Mouse (Mus musculus): ENCODE measurements around the gene Pdzd9. TPM values are rescaled to one million over a fixed set of nuclear protein-coding genes. Genes with fewer than 3 reads are reported as not detected.

Gene Pdzd9
- polyA plus RNA-seq, 2 experiments = 0.14 to 0.44 TPM

DNA sequence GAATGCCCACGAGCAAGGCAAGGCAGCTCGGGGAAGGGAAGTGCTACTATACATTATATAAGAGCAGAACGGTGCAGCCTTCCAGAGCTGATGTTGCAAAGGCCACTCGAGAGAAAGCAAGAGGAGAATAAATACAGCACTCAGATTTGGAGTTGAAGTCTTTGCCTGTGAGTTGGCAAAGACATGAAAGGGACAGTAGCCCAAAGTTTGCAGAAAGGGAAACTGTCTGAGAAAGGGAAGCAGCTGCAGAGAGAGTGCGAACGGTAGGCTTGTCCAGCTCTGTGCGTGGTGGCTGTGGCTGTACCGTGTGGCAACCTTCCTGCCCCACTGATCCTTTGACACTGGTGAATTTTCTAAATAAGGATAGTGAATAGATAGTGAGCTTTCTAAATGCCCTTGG lies 8.9 kb upstream of the Pdzd9 start:
- Histone ChIP-seq H3K4me3 (replicated peaks; ENCODE audit: low read length) (peak overlapping the region; percentile 86), H3K4me1 (ENCODE audit: control insufficient read depth, insufficient read depth, low read length) (peaks cover 15% of the 10 kb centered on the region), H3K36me3 (ENCODE audit: control insufficient read depth, insufficient read depth, low read length) (no peaks in the 10 kb centered on the region), H3K27me3 (ENCODE audit: control insufficient read depth, insufficient read depth, low read length) (no peaks in the 10 kb centered on the region), H3K9ac (ENCODE audit: low read depth, low read length, severe bottlenecking) (peak overlapping the region; percentile 92; the same call in 1 of the 2 replicates), H3K4me2 (replicated peaks; ENCODE audit: low read depth, low read length, severe bottlenecking) (peak overlapping the region; percentile 86), H3K9me3 (ENCODE audit: control insufficient read depth, low read length) (no peaks in the 10 kb centered on the region), H3K27ac (replicated peaks; ENCODE audit: low read depth, low read length) (no peak overlapping the region)
- ATAC-seq (ENCODE audit: low FRiP score, low read depth) (no peak), DNase-seq (ENCODE audit: low spot score) (no peak)
- 57% methylated on average over 8 of the region's 8 CpGs for WGBS
- TF ChIP-seq POLR2A (IDR thresholded peaks at IDR 0.05; ENCODE audit: borderline replicate concordance, extremely low read depth, insufficient read depth, insufficient read length) = no peak

DNA sequence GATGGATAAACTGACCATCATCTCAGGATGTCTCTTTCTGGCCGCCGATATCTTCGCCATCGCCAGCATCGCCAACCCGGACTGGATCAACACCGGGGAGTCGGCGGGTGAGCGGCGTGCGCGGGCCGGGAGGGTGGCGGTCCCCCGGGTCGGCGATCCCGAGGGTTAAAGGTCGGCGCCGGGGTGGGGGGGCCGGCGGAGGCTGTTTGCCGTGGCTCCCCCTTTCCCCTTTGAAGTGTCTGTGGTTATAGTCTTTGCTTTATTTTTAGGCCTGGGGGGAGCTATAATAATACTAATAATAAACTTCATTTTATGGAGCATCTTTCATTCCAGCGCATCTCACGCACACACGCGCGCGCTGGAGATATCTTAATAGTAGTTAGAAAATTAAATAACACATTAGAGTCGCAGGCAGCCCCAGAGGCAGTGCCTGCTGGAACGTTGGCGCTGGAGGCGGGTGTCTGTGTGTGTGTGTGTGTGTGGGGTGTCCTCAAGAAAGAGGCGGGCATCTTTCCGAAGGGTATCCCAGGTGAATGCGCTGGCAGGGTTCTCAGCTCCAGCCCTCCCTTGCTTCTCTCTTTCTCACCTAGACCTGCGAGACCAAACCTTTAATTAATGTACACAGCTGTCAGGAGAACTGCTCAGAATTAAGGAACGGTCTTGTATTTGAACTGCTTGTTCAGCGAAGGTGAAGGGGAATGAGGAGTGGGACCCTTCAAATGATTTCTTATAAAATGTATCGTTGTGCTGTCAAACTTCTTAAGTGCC lies 7.8 kb upstream of the Pdzd9 start:
- Histone ChIP-seq H3K27me3 (ENCODE audit: control insufficient read depth, insufficient read depth, low read length) (no peaks in the 10 kb centered on the region), H3K9me3 (ENCODE audit: control insufficient read depth, low read length) (no peaks in the 10 kb centered on the region), H3K4me3 (replicated peaks; ENCODE audit: low read length) (peak overlapping the region; percentile 86), H3K4me1 (ENCODE audit: control insufficient read depth, insufficient read depth, low read length) (peaks cover 15% of the 10 kb centered on the region), H3K27ac (replicated peaks; ENCODE audit: low read depth, low read length) (peak overlapping the region; percentile 58; the same call in 1 of the 2 replicates), H3K4me2 (replicated peaks; ENCODE audit: low read depth, low read length, severe bottlenecking) (peak overlapping the region; percentile 86), H3K36me3 (ENCODE audit: control insufficient read depth, insufficient read depth, low read length) (no peaks in the 10 kb centered on the region), H3K9ac (ENCODE audit: low read depth, low read length, severe bottlenecking) (peak overlapping the region; percentile 92)
- DNase-seq (ENCODE audit: low spot score) (peak; percentile 6), ATAC-seq (ENCODE audit: low FRiP score, low read depth) (peak; percentile 73)
- TF ChIP-seq POLR2A (IDR thresholded peaks at IDR 0.05; ENCODE audit: borderline replicate concordance, extremely low read depth, insufficient read depth, insufficient read length) = no peak
- WGBS = 1% methylated on average over 42 of the region's 42 CpGs

DNA sequence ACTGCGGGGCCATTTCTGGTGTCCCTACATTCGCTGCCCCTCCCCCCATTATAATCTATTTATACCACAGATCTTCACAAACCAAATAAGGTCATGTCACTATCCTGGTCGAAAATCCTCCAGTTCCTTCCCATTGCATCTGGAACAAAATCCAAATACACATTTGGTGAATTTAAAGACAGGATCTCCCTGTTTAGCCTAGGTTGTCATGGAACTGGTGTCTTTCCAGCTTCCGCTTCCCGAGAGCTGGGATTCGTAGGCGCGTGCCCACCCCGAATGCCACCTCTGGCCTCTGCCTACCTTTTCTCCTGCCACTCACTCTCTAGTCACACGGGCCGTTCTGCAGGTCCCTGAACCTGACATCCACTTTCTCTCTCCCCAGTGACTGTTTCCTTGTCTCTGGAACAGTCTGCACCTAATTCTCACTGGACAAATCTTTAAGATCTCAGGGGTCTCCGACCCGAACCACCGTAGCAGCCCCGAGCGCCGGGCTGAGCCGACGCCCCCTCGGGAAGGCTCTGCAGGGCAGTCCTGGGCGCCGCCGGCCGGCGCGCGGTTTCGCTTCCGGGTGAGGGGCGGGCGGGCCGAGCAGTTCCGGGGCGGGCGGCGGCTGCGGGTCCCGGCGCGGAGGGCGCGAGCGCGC lies 7.0 kb upstream of the Pdzd9 start, which contains the start of gene Mosmo:
TSS of gene Mosmo (plus strand) at position 618 of the 643 bp plus-strand sequence.
- H3K27ac ChIP-seq (replicated peaks; ENCODE audit: low read depth, low read length) = peak within 1 kb of the TSS; percentile 58; the same call in 1 of the 2 replicates
- peak within 1 kb of the TSS; percentile 92 for H3K9ac ChIP-seq (ENCODE audit: low read depth, low read length, severe bottlenecking)
- H3K27me3 ChIP-seq (ENCODE audit: control insufficient read depth, insufficient read depth, low read length) = no peaks in the 10 kb centered on the region
- peak; percentile 42 for DNase-seq (ENCODE audit: low spot score)
- 1% methylated on average over 37 of the region's 44 CpGs for WGBS
- peaks cover 15% of the 10 kb centered on the region for H3K4me1 ChIP-seq (ENCODE audit: control insufficient read depth, insufficient read depth, low read length)
- TF ChIP-seq POLR2A (IDR thresholded peaks at IDR 0.05; ENCODE audit: borderline replicate concordance, extremely low read depth, insufficient read depth, insufficient read length) = 0 out of 2 replicates have a peak, but pooled peaks have one; percentile 56
- no peaks in the 10 kb centered on the region for H3K9me3 ChIP-seq (ENCODE audit: control insufficient read depth, low read length)
- peak; percentile 92 for ATAC-seq (ENCODE audit: low FRiP score, low read depth)
- peak within 1 kb of the TSS; percentile 86 for H3K4me3 ChIP-seq (replicated peaks; ENCODE audit: low read length)
- peak within 1 kb of the TSS; percentile 86 for H3K4me2 ChIP-seq (replicated peaks; ENCODE audit: low read depth, low read length, severe bottlenecking)
- H3K36me3 ChIP-seq (ENCODE audit: control insufficient read depth, insufficient read depth, low read length) = no peaks in the 10 kb centered on the region

DNA sequence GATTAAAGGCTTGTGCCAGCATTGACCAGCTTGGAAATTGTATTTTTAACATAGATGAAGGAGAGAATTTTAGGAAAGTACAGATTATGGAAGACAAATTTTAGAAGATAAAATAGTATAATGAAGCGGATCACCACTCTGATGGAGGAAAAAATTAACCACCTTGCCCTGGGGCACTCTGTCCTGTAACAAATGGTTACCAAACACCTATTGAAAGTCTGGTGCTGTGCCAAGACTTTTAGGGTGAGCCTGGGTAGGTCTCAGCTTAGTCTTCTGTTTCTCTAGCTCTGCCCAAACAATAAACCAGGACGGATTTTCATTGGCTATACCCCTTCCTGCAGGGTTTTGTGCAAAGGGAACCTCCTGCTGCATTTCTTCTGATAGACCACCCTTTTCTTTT lies 1.1 kb upstream of the Pdzd9 start:
- Histone ChIP-seq H3K4me1 (ENCODE audit: control insufficient read depth, insufficient read depth, low read length) (no peaks in the 10 kb centered on the region), H3K27ac (replicated peaks; ENCODE audit: low read depth, low read length) (no peak overlapping the region), H3K4me3 (replicated peaks; ENCODE audit: low read length) (no peak overlapping the region), H3K27me3 (ENCODE audit: control insufficient read depth, insufficient read depth, low read length) (no peaks in the 10 kb centered on the region), H3K36me3 (ENCODE audit: control insufficient read depth, insufficient read depth, low read length) (no peaks in the 10 kb centered on the region), H3K9ac (ENCODE audit: low read depth, low read length, severe bottlenecking) (no peak overlapping the region), H3K9me3 (ENCODE audit: control insufficient read depth, low read length) (no peaks in the 10 kb centered on the region), H3K4me2 (replicated peaks; ENCODE audit: low read depth, low read length, severe bottlenecking) (no peak overlapping the region)
- no peak for DNase-seq (ENCODE audit: low spot score)
- no peak for ATAC-seq (ENCODE audit: low FRiP score, low read depth)
- WGBS = 61% methylated on average over 2 of the region's 2 CpGs
- TF ChIP-seq POLR2A (IDR thresholded peaks at IDR 0.05; ENCODE audit: borderline replicate concordance, extremely low read depth, insufficient read depth, insufficient read length) = no peak

DNA sequence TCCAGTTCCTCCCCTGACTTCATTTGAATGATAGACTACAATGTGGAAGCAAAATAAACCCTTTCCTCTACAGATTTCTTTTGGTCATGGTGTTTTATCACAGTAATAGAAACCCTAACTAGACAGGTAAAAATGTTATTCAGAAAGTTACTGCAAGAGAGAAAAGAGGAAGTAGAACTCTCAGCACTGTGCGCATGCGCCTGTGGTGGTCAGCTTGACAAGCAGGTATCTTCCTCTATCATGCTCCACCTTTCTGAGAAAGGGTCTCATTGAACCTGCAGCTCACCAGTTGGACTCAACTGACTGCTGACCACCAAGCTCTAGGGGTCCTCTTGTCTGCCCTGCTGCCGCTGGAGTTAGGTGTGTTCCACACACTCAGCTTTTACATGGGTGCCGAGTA lies 8.1 kb downstream of the Pdzd9 start:
- Histone ChIP-seq H3K4me2 (replicated peaks; ENCODE audit: low read depth, low read length, severe bottlenecking) (no peak overlapping the region), H3K4me3 (replicated peaks; ENCODE audit: low read length) (no peak overlapping the region), H3K9me3 (ENCODE audit: control insufficient read depth, low read length) (no peaks in the 10 kb centered on the region), H3K36me3 (ENCODE audit: control insufficient read depth, insufficient read depth, low read length) (peaks cover 32% of the 10 kb centered on the region), H3K27me3 (ENCODE audit: control insufficient read depth, insufficient read depth, low read length) (no peaks in the 10 kb centered on the region), H3K4me1 (ENCODE audit: control insufficient read depth, insufficient read depth, low read length) (no peaks in the 10 kb centered on the region), H3K27ac (replicated peaks; ENCODE audit: low read depth, low read length) (no peak overlapping the region), H3K9ac (ENCODE audit: low read depth, low read length, severe bottlenecking) (no peak overlapping the region)
- ATAC-seq (ENCODE audit: low FRiP score, low read depth) (no peak), DNase-seq (ENCODE audit: low spot score) (no peak)
- 87% methylated on average over 4 of the region's 4 CpGs for WGBS
- no peak for TF ChIP-seq POLR2A (IDR thresholded peaks at IDR 0.05; ENCODE audit: borderline replicate concordance, extremely low read depth, insufficient read depth, insufficient read length)
